Mouse (Mus musculus): Measurements from ENCODE around the gene Kcnj12.

- TF ChIP-seq CTCF (IDR thresholded peaks at IDR 0.05; ENCODE audit: insufficient read depth, low read length) (no peak), POLR2A (IDR thresholded peaks at IDR 0.05; ENCODE audit: borderline replicate concordance, extremely low read depth, low read depth, low read length) (no peak)
Observed at GRCm38 (mm10) chr11:61040856-61041652, 18.7 kb downstream of the Kcnj12 start.

Measured in lung, adult 2 months (tissue).